Mouse (Mus musculus) macrophage (primary cell): Measurements from ENCODE around the gene Mia. TPM values are rescaled to one million over a fixed set of nuclear protein-coding genes. Genes with fewer than 3 reads are reported as not detected.

Source experiments
- polyA plus RNA-seq: library from polyadenylated mRNA; stranded (reverse); fragments of 250-400 nt; gene quantifications from 3 replicates; pipeline ENCODE4 v1.2.4, GENCODE M21; 2018; ENCODE audit warnings: inconsistent platforms

Mia gene
- polyA plus RNA-seq, 1 experiment from 2014 or later: not detected

Other genes starting within 250 kb of the Mia start
- not detected in 3 replicates for gene Cyp2a22, start 241.8 kb downstream of the Mia start, polyA plus RNA-seq
- gene Cyp2a12, start 152.1 kb downstream of the Mia start, polyA plus RNA-seq: not detected in 3 replicates
- not detected in 3 replicates for gene Cyp2f2, start 61.2 kb downstream of the Mia start, polyA plus RNA-seq
- not detected in 3 replicates for gene Cyp2t4, start 27.4 kb downstream of the Mia start, polyA plus RNA-seq
- 31.1 to 40.6 TPM (median 35.8 TPM) in 3 replicates for gene Egln2, start 14.4 kb downstream of the Mia start, polyA plus RNA-seq
- gene Rab4b, start 2.3 kb downstream of the Mia start, polyA plus RNA-seq: 38.2 to 73.8 TPM (median 68.8 TPM) in 3 replicates
- gene Gm21983, start 71 bp downstream of the Mia start, polyA plus RNA-seq: not detected in 3 replicates
- 5.6 to 8.4 TPM (median 6.5 TPM) in 3 replicates for gene BC024978, start 14.6 kb upstream of the Mia start, polyA plus RNA-seq
- gene Snrpa, start 15.1 kb upstream of the Mia start, polyA plus RNA-seq: 56.0 to 80.4 TPM (median 77.1 TPM) in 3 replicates
- gene Itpkc, start 47.5 kb upstream of the Mia start, polyA plus RNA-seq: 4.0 to 6.8 TPM (median 6.2 TPM) in 3 replicates
- 15.6 to 17.3 TPM (median 16.0 TPM) in 3 replicates for gene Coq8b, start 51.9 kb upstream of the Mia start, polyA plus RNA-seq
- 2.0 to 3.1 TPM (median 2.4 TPM) in 3 replicates for gene Numbl, start 77.3 kb upstream of the Mia start, polyA plus RNA-seq
- not detected in 3 replicates for gene Ltbp4, start 156.5 kb upstream of the Mia start, polyA plus RNA-seq
- 21.9 to 44.4 TPM (median 32.6 TPM) in 3 replicates for gene Shkbp1, start 174.9 kb upstream of the Mia start, polyA plus RNA-seq
- 0.64 to 1.2 TPM in 2 of 3 replicates, not detected in the other for gene Gm20479, start 176.3 kb upstream of the Mia start, polyA plus RNA-seq